Mouse (Mus musculus) midbrain, embryonic 14.5 days (tissue): ENCODE measurements around the gene Nrp2. TPM values are rescaled to one million over a fixed set of nuclear protein-coding genes. Genes with fewer than 3 reads are reported as not detected.

Source experiments
- ATAC-seq: fragments of 200-750 bp; cut with Nextera tagmentation; 2 replicates; pipeline ENCODE4 v1.8.0; 2017; ENCODE audit warnings: moderate number of reproducible peaks, moderate library complexity; ENCODE audit not compliant: low FRiP score, low TSS enrichment
- DNase-seq: peaks from one replicate; pipeline ENCODE4 v3.0.0-alpha.2; 2015
- H3K27ac ChIP-seq: fragments of 300-500 bp; sonication (generic); replicated peaks from 2 replicates; pipeline ENCODE4 v1.5.1; 2014; ENCODE audit warnings: mild to moderate bottlenecking, low read depth, low read length, moderate library complexity
- H3K27me3 ChIP-seq: fragments of 300-500 bp; sonication (generic); 2 replicates; pipeline ENCODE4 v1.6.1; 2014; ENCODE audit warnings: low read length, control low read depth, mixed read lengths; ENCODE audit not compliant: control insufficient read depth, insufficient read depth
- H3K36me3 ChIP-seq: fragments of 300-500 bp; sonication (generic); 2 replicates; pipeline ENCODE4 v1.6.1; 2014; ENCODE audit warnings: low read length, control low read depth; ENCODE audit not compliant: control insufficient read depth, insufficient read depth
- H3K4me1 ChIP-seq: fragments of 300-500 bp; sonication (generic); 2 replicates; pipeline ENCODE4 v1.6.1; 2014; ENCODE audit warnings: mild to moderate bottlenecking, antibody characterized with exemption, low read length, control low read depth; ENCODE audit not compliant: control insufficient read depth, insufficient read depth
- H3K4me2 ChIP-seq: fragments of 300-500 bp; sonication (generic); 2 replicates; pipeline ENCODE4 v1.6.1; 2014; ENCODE audit warnings: mild to moderate bottlenecking, low read length, moderate library complexity
- H3K4me3 ChIP-seq: fragments of 300-500 bp; sonication (generic); replicated peaks from 2 replicates; pipeline ENCODE4 v1.5.1; 2014; ENCODE audit warnings: low read depth, low read length
- H3K9ac ChIP-seq: fragments of 300-500 bp; sonication (generic); replicated peaks from 2 replicates; pipeline ENCODE4 v1.6.1; 2014; ENCODE audit warnings: mild to moderate bottlenecking, low read length, moderate library complexity
- H3K9me3 ChIP-seq: fragments of 300-500 bp; sonication (generic); 2 replicates; pipeline ENCODE4 v1.6.1; 2016; ENCODE audit warnings: low read length, control low read depth, mixed read lengths; ENCODE audit not compliant: control insufficient read depth
- WGBS: fragments of 180-500 bp; shearing (Covaris S2); extraction: QIAGEN DNeasy Blood & Tissue Kit; methylation state at CpG from one replicate; pipeline ENCODE4 v1.1.7; 2014; 5-methylcytosine and 5-hydroxymethylcytosine counted together
- polyA plus RNA-seq: library from polyadenylated mRNA; unstranded; fragments of >200 nt; fragmentation: Nextera tagmentation; extraction: Ambion mirVana; gene quantifications from 2 replicates; pipeline ENCODE4 v1.2.1, GENCODE M21; 2014

The Nrp2 gene
- polyA plus RNA-seq, 1 experiment from 2014 or later: 19.5 TPM

- 70% methylated on average over 10 of the region's 10 CpGs for WGBS
- no peak overlapping the region for H3K27ac ChIP-seq
These were observed 109.9 kb downstream of the Nrp2 start for GRCm38 (mm10) chr1:62812701-62813684.

GRCm38 (mm10) chr1:62813938-62814337 lies 110.9 kb downstream of the Nrp2 start:
- Histone ChIP-seq H3K9me3 (no peaks in the 10 kb centered on the region), H3K9ac (no peak overlapping the region), H3K4me3 (no peak overlapping the region), H3K4me1 (no peaks in the 10 kb centered on the region), H3K27ac (no peak overlapping the region), H3K27me3 (no peaks in the 10 kb centered on the region), H3K36me3 (no peaks in the 10 kb centered on the region), H3K4me2 (no peak overlapping the region)
- WGBS: 80% methylated on average over 1 of the region's 1 CpGs
- ATAC-seq (no peak), DNase-seq (no peak)

More at GRCm38 (mm10) chr1:62812701-62813684, 109.9 kb downstream of the Nrp2 start:
- ATAC-seq: no peak
- DNase-seq: no peak
- Histone ChIP-seq H3K4me3 (no peak overlapping the region), H3K36me3 (no peaks in the 10 kb centered on the region), H3K4me2 (no peak overlapping the region), H3K9me3 (no peaks in the 10 kb centered on the region), H3K9ac (no peak overlapping the region), H3K27me3 (no peaks in the 10 kb centered on the region), H3K4me1 (no peaks in the 10 kb centered on the region)

- H3K36me3 ChIP-seq: no peaks in the 10 kb centered on the region
- H3K27me3 ChIP-seq: no peaks in the 10 kb centered on the region
- no peaks in the 10 kb centered on the region for H3K9me3 ChIP-seq
- no peak overlapping the region for H3K27ac ChIP-seq
- H3K4me1 ChIP-seq: no peaks in the 10 kb centered on the region
- no peak overlapping the region for H3K4me3 ChIP-seq
- H3K9ac ChIP-seq: no peak overlapping the region
- DNase-seq (no peak), ATAC-seq (no peak)
- WGBS: 81% methylated on average over 7 of the region's 7 CpGs
- no peak overlapping the region for H3K4me2 ChIP-seq
These were observed 114.5 kb downstream of the Nrp2 start for GRCm38 (mm10) chr1:62817566-62817965.

DNA sequence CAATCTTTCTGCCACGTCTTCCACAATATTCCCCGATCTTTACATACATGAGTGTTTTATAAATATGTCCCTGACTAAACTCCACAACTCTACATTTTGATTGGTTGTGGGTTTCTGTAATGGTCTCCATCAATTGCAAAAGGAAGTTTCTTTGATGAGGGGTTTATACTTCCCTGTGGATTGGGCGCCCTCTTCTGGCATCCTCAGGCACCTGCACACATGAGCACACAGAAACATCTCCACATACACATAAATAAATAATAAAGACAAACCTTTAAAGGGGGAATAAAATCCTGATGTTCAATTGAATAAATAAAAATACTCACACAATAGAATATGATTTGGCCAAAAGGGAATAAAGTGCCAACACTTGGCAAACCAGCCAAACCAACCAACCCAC lies 117.1 kb downstream of the Nrp2 start:
- no peaks in the 10 kb centered on the region for H3K27me3 ChIP-seq
- no peak overlapping the region for H3K9ac ChIP-seq
- ATAC-seq (no peak), DNase-seq (peak; percentile 25)
- no peak overlapping the region for H3K4me2 ChIP-seq
- WGBS: 73% methylated on average over 3 of the region's 3 CpGs
- H3K4me3 ChIP-seq: no peak overlapping the region
- H3K36me3 ChIP-seq: no peaks in the 10 kb centered on the region
- no peak overlapping the region for H3K27ac ChIP-seq
- H3K9me3 ChIP-seq: no peaks in the 10 kb centered on the region
- no peaks in the 10 kb centered on the region for H3K4me1 ChIP-seq

DNA sequence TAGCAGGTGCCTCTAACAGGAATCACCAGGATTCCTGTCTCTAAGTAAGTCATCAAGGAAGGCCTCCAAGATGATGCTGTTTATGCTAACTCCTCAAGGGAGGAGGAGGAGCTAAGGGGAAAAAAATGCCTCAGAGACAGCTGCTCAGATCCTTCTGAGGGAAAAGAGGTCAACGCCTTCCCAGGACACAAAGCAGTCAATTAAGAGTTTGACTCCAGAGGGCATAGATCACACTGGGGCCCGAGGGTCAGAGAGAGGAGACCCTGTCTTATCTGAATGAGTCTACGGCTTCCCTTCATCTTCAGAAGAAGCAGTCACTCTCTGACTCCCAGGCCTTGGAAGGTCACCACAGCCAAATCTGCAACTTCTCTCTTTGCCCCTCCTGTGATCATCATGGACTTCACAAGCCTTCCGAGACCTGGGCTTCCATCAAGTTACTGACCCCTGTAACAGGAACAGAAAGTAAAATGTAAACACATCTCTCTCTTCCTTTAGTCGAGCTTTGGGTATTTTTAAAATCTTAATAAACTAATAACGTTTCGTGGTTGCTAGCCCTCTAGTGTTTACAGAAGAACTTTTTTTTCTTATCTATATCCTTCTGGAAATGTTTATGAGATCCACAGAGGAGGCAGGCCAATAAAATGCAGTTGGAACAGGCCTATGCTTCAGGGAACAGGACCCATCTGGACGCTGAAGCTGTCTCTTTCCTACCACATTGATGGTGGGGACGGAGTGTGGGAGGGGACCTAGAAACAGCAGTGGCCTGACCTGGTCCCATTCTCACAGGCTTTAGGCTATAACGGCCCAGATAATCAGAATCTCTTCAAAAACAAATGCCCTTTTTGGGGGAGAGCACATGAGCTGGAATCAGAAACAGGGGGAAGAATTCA lies 118.7 kb downstream of the Nrp2 start:
- 59% methylated on average over 10 of the region's 10 CpGs for WGBS
- H3K4me1 ChIP-seq: no peaks in the 10 kb centered on the region
- no peak overlapping the region for H3K27ac ChIP-seq
- no peak overlapping the region for H3K4me3 ChIP-seq
- no peaks in the 10 kb centered on the region for H3K36me3 ChIP-seq
- no peak overlapping the region for H3K4me2 ChIP-seq
- H3K27me3 ChIP-seq: no peaks in the 10 kb centered on the region
- H3K9ac ChIP-seq: no peak overlapping the region
- ATAC-seq (no peak), DNase-seq (no peak)
- no peaks in the 10 kb centered on the region for H3K9me3 ChIP-seq

DNA sequence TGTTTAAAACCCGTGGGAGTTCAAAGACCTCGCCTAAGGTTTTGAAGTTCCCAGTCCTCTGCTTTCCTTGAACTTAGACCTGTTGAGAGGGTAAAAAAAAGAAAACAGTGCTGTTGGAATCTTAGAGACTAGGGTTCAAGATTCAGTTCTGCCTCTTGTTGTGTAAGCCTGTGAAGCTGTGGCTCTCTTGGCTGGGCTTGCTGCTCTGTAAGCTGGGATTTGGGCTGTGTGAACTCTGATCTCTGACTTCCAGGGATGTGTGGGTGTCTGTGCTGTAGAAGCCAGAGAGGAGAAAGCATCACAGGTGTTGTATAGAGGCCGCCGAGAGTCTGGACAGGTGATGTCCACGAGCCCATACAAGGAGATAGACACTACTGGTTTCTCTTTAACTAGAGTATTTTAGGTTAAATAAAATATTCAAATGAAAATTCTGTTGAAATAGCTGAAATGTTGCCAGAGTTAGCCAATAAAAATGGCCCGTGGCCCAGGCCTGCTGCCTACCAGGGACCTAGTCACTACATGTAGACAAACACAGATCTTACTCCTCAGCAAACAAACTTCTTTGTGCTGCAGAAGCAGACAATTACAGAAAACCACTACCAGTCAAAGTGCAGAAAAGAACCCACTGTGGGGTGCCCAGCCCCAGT lies 120.6 kb downstream of the Nrp2 start:
- Histone ChIP-seq H3K4me2 (no peak overlapping the region), H3K4me3 (no peak overlapping the region), H3K9ac (no peak overlapping the region), H3K27ac (no peak overlapping the region), H3K9me3 (no peaks in the 10 kb centered on the region), H3K27me3 (no peaks in the 10 kb centered on the region), H3K4me1 (0 out of 2 replicates have a peak, but pooled peaks cover 5% of the 10 kb centered on the region), H3K36me3 (no peaks in the 10 kb centered on the region)
- 85% methylated on average over 6 of the region's 6 CpGs for WGBS
- DNase-seq (no peak), ATAC-seq (no peak)

DNA sequence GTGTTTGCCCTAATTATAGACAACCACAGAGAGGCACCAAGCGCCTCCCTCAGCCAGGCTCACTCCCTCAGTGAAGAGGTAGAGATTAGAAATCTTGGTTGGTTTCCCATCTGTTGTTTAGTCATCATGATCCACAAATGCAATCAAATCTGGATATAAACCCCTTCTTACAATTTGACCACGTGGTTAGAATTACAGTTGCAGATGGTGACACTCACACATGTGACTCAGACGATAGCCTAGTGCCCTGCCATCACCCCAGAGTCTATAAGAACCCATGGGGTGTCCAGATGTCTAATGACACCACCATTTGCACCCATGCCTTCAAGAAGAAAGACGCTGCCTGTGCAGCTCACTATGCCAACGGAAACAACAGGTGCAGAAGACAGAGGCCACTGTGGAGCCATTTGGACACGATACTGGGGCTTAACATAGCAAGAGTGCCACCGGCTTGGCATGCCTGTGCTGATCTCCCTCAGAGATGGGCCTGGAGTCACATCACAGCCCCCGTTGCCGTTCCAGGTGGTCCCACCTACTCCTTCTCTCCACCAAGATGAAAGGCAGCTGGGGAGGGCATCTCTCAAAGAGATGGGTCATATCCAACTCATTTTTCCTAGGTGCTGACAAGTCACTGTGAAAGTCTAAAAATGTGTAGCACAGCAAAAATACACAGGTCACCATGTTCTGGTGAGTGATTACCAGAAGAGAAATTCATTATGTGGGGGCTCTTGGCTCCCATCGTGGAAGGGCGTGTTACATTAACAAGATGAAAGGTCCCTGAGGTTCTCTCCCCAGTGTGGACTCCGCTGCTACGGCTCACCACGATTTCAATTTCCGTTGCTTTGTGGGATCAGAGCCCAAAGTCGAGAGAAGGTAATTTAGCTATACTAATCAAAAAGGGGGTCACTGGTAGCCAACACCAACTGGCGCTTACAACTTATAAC lies 123.0 kb downstream of the Nrp2 start:
- DNase-seq: no peak
- WGBS: 88% methylated on average over 17 of the region's 17 CpGs
- Histone ChIP-seq H3K27me3 (no peaks in the 10 kb centered on the region), H3K9ac (no peak overlapping the region), H3K36me3 (no peaks in the 10 kb centered on the region), H3K4me1 (0 out of 2 replicates have a peak, but pooled peaks cover 5% of the 10 kb centered on the region), H3K9me3 (no peaks in the 10 kb centered on the region), H3K4me2 (no peak overlapping the region), H3K27ac (no peak overlapping the region), H3K4me3 (no peak overlapping the region)
- ATAC-seq: no peak
